Mouse (Mus musculus) MEL (cell line): ENCODE measurements around the gene Tbxas1. TPM values are rescaled to one million over a fixed set of nuclear protein-coding genes. Genes with fewer than 3 reads are reported as not detected.

ENCODE experiments used
- DNase-seq: peaks from one replicate; pipeline ENCODE4 v3.0.0; 2011; ENCODE audit warnings: low read depth, low spot score
- H3K27ac ChIP-seq: 2 replicates; pipeline ENCODE4 v1.5.1; 2012; ENCODE audit warnings: low read depth, mild to moderate bottlenecking, control low read depth, low read length, moderate library complexity; ENCODE audit not compliant: control insufficient read depth
- H3K27me3 ChIP-seq, 2 experiments: fragments of 150-350 bp in 1 of 2; sonication (generic) in 1 of 2; 2 replicates each; pipeline ENCODE4 v1.6.1; 2012; ENCODE audit warnings: low read length in 2 of 2, mild to moderate bottlenecking in 2 of 2, improper control_type of control experiment in 1 of 2, moderate library complexity in 1 of 2; ENCODE audit not compliant: insufficient read depth in 2 of 2, control insufficient read depth in 1 of 2
- H3K36me3 ChIP-seq, 2 experiments: 2 replicates each; pipeline ENCODE4 v1.6.1; 2012 to 2014; ENCODE audit warnings: low read length in 2 of 2, improper control_type of control experiment in 1 of 2, inconsistent platforms in 1 of 2, mild to moderate bottlenecking in 1 of 2; ENCODE audit not compliant: insufficient read depth in 2 of 2, control insufficient read depth in 1 of 2
- H3K4me1 ChIP-seq, 2 experiments: fragments of 150-350 bp in 1 of 2; sonication (generic) in 1 of 2; 2 replicates each; pipeline ENCODE4 v1.6.1; 2012; ENCODE audit warnings: low read length in 2 of 2, improper control_type of control experiment in 1 of 2, mild to moderate bottlenecking in 1 of 2; ENCODE audit not compliant: insufficient read depth in 2 of 2, control insufficient read depth in 1 of 2
- H3K4me3 ChIP-seq, 2 experiments: fragments of 150-350 bp in 1 of 2; sonication (generic) in 1 of 2; 2 replicates each; pipeline ENCODE4 v1.5.1; 2012; ENCODE audit warnings: low read depth in 2 of 2, low read length in 2 of 2, mild to moderate bottlenecking in 2 of 2, moderate library complexity in 2 of 2, control low read depth in 1 of 2, improper control_type of control experiment in 1 of 2; ENCODE audit not compliant: control insufficient read depth in 1 of 2, insufficient read depth in 1 of 2
- H3K79me2 ChIP-seq: 2 replicates; pipeline ENCODE4 v1.6.1; 2012; ENCODE audit warnings: mild to moderate bottlenecking, low read length, moderate library complexity; ENCODE audit not compliant: control insufficient read depth, poor library complexity, insufficient read depth
- H3K9ac ChIP-seq: 2 replicates; pipeline ENCODE4 v1.6.1; 2012; ENCODE audit warnings: low read depth, mild to moderate bottlenecking, control low read depth, low read length, moderate library complexity; ENCODE audit not compliant: control insufficient read depth, poor library complexity, severe bottlenecking
- H3K9me3 ChIP-seq: fragments of 150-350 bp; sonication (generic); replicated peaks from 2 replicates; pipeline ENCODE4 v1.6.1; 2012; ENCODE audit warnings: mild to moderate bottlenecking, low read length, improper control_type of control experiment, moderate library complexity; ENCODE audit not compliant: insufficient read depth
- CHD1 ChIP-seq: IDR thresholded peaks from 2 replicates; pipeline ENCODE4 v1.6.1; 2012; ENCODE audit warnings: low read depth, mild to moderate bottlenecking, inconsistent platforms, low read length, improper control_type of control experiment
- CTCF ChIP-seq, 3 experiments: IDR thresholded peaks in 2 of 3; conservative IDR thresholded peaks in 1 of 3; 2 replicates each; pipeline ENCODE4 v1.5.1; 2011 to 2012; ENCODE audit warnings: low read length in 3 of 3, low read depth in 2 of 3, mild to moderate bottlenecking in 2 of 3, improper control_type of control experiment in 1 of 3, inconsistent platforms in 1 of 3, mixed read lengths in 1 of 3, moderate library complexity in 1 of 3; ENCODE audit not compliant: control insufficient read depth in 1 of 3, insufficient read depth in 1 of 3, poor library complexity in 1 of 3, severe bottlenecking in 1 of 3
- ETS1 ChIP-seq: IDR thresholded peaks from 2 replicates; pipeline ENCODE4 v1.6.1; 2012; ENCODE audit warnings: low read depth, mild to moderate bottlenecking, inconsistent platforms, low read length, improper control_type of control experiment, moderate library complexity
- JUND ChIP-seq: IDR thresholded peaks from 2 replicates; pipeline ENCODE4 v1.6.1; 2011; ENCODE audit warnings: low read depth, mild to moderate bottlenecking, improper control_type of control experiment, low read length
- MAFK ChIP-seq: IDR thresholded peaks from 2 replicates; pipeline ENCODE4 v1.6.1; 2011; ENCODE audit warnings: low read depth, mild to moderate bottlenecking, low read length, improper control_type of control experiment, borderline replicate concordance
- MXI1 ChIP-seq: IDR thresholded peaks from 2 replicates; pipeline ENCODE4 v1.6.1; 2011; ENCODE audit warnings: mild to moderate bottlenecking, low read depth, low read length, improper control_type of control experiment
- NRF1 ChIP-seq: IDR thresholded peaks from 2 replicates; pipeline ENCODE4 v1.6.1; 2014; ENCODE audit warnings: low read depth, mild to moderate bottlenecking, inconsistent platforms, low read length, improper control_type of control experiment, moderate library complexity; ENCODE audit not compliant: poor library complexity, insufficient read depth, severe bottlenecking
- POLR2A ChIP-seq, 2 experiments: IDR thresholded peaks; 2 replicates each; pipeline ENCODE4 v1.6.1; 2011 to 2012; ENCODE audit warnings: low read length in 2 of 2, mild to moderate bottlenecking in 2 of 2, control low read depth in 1 of 2, improper control_type of control experiment in 1 of 2, low read depth in 1 of 2, moderate library complexity in 1 of 2; ENCODE audit not compliant: control insufficient read depth in 1 of 2, insufficient read depth in 1 of 2, poor library complexity in 1 of 2
- POLR2AphosphoS5 ChIP-seq: IDR thresholded peaks from 2 replicates; pipeline ENCODE4 v1.6.1; 2012; ENCODE audit warnings: low read depth, borderline replicate concordance, mild to moderate bottlenecking, inconsistent platforms, low read length, moderate library complexity, mixed read lengths
- SMC3 ChIP-seq: IDR thresholded peaks from 2 replicates; pipeline ENCODE4 v1.6.1; 2011; ENCODE audit warnings: low read depth, low read length, improper control_type of control experiment
- TAL1 ChIP-seq: IDR thresholded peaks from 2 replicates; pipeline ENCODE4 v1.6.1; 2012; ENCODE audit warnings: mild to moderate bottlenecking, inconsistent platforms, low read length, moderate library complexity, mixed read lengths
- TBP ChIP-seq: IDR thresholded peaks from 2 replicates; pipeline ENCODE4 v1.8.0; 2011; ENCODE audit warnings: low read depth, low read length, improper control_type of control experiment
- UBTF ChIP-seq: IDR thresholded peaks from 2 replicates; pipeline ENCODE4 v1.6.1; 2012; ENCODE audit warnings: low read depth, mild to moderate bottlenecking, inconsistent platforms, low read length, improper control_type of control experiment, moderate library complexity, borderline replicate concordance; ENCODE audit not compliant: insufficient read depth
- USF1 ChIP-seq: IDR thresholded peaks from 2 replicates; pipeline ENCODE4 v1.6.1; 2014; ENCODE audit warnings: low read depth, mild to moderate bottlenecking, inconsistent platforms, low read length, improper control_type of control experiment, moderate library complexity
- ZMIZ1 ChIP-seq: IDR thresholded peaks from 2 replicates; pipeline ENCODE4 v1.6.1; 2012; ENCODE audit warnings: low read depth, mild to moderate bottlenecking, inconsistent platforms, low read length, improper control_type of control experiment, moderate library complexity
- ZNF384 ChIP-seq: IDR thresholded peaks from 2 replicates; pipeline ENCODE4 v1.6.1; 2012; ENCODE audit warnings: low read depth, mild to moderate bottlenecking, inconsistent platforms, low read length, improper control_type of control experiment
- polyA plus RNA-seq, 2 experiments: library from polyadenylated mRNA; stranded (reverse) in 1 of 2; unstranded in 1 of 2; fragments of >175 nt in 1 of 2; fragments of >200 nt in 1 of 2; gene quantifications; 2 replicates each; pipeline versions ENCODE4 v1.2.1 to v1.2.4; 2012; ENCODE audit warnings: low replicate concordance in 2 of 2, low read depth in 1 of 2; ENCODE audit not compliant: insufficient read length in 2 of 2, insufficient read depth in 1 of 2, missing spikeins in 1 of 2
- total RNA-seq: library from RNA; depleted of rRNA; stranded (reverse); fragments of 300-350 nt; gene quantifications from 2 replicates; pipeline ENCODE4 v1.2.3, GENCODE M21; 2012

Tbxas1 gene
- total and polyA plus RNA-seq, 3 experiments, result 0.54 to 2.7 TPM; not detected in 1

- TF ChIP-seq SMC3, result peak; percentile 94
- peak; percentile 72 to 96 (median 94) for TF ChIP-seq CTCF (IDR thresholded peaks at IDR 0.05 in 2 of 3, conservative IDR thresholded peaks at IDR 0.05 in 1 of 3; ENCODE audit: control insufficient read depth in 1 of 3, insufficient read depth in 1 of 3, low read depth in 2 of 3, low read length in 3 of 3, poor library complexity in 1 of 3, severe bottlenecking in 1 of 3)
- peak; percentile 95 for TF ChIP-seq ETS1
- TF ChIP-seq NRF1, result no peak
- peak; percentile 51; the same call in 1 of the 2 replicates for TF ChIP-seq ZNF384
- TF ChIP-seq ZMIZ1, result peak; percentile 87
- peak; percentile 89 for TF ChIP-seq MXI1
- TF ChIP-seq POLR2A (IDR thresholded peaks at IDR 0.05; ENCODE audit: control insufficient read depth in 1 of 2, insufficient read depth in 1 of 2, low read depth in 1 of 2, low read length in 2 of 2, poor library complexity in 1 of 2), result no peak
- TF ChIP-seq UBTF, result no peak
- TF ChIP-seq USF1, result no peak
Measured at GRCm38 (mm10) chr6:38910828-38911559, 35.8 kb downstream of the Tbxas1 start (continued).

DNA sequence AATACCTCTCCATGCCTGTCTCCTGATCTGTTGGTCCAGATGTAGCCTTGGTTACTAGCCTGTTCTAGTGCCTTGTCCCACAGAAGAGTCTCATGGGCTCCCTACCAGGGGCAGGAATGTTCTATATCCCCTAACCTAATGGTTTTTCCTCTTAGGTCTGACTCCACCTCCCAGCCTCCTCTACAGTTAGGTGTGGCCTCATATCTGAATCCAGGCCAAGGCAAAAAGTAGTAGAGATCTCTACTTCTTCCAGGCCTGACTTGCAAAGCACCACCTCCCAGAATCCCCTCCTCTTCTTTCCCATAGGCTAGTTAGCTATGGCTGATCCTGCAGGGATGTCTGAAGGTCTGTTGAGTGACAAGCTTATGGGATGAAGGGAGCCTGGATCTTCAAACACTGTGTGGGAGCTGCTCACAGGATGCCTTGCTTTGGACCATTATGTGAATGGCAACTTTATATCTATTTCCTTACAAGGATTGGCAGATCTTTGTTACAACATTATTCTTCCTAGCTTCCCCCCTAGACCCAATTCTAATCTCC is 37.0 kb downstream of the Tbxas1 start:
- peak; percentile 51 for DNase-seq
- H3K79me2 ChIP-seq, result no peaks in the 10 kb centered on the region
- H3K9me3 ChIP-seq, result no peaks in the 10 kb centered on the region
- H3K4me1 ChIP-seq, result peaks cover 37 to 49% of the 10 kb centered on the region in 2 experiments
- H3K27me3 ChIP-seq, result no peaks in the 10 kb centered on the region
- H3K4me3 ChIP-seq, result no peak overlapping the region
- H3K9ac ChIP-seq, result peak overlapping the region; percentile 38; the same call in 1 of the 2 replicates
- H3K36me3 ChIP-seq, result peaks cover 0 to 48% of the 10 kb centered on the region in 2 experiments; a peak in 2 of 4 replicates
- peak overlapping the region; percentile 92 for H3K27ac ChIP-seq
- TF ChIP-seq JUND, result no peak
- no peak for TF ChIP-seq MXI1
- no peak for TF ChIP-seq CHD1
- TF ChIP-seq UBTF, result no peak
- no peak for TF ChIP-seq POLR2AphosphoS5
- no peak for TF ChIP-seq MAFK
- no peak for TF ChIP-seq SMC3
- no peak for TF ChIP-seq NRF1
- TF ChIP-seq TBP, result no peak
- no peak for TF ChIP-seq ZNF384
- TF ChIP-seq TAL1, result no peak
